Comparison of ENCODE assay signal across 18 mouse cellular contexts in genomic region chr11:76735753-76736324, GRCm38 (mm10). TPM values are rescaled to one million over a fixed set of nuclear protein-coding genes. Genes with fewer than 3 reads are reported as not detected.
A peak's percentile ranks its signal among the peaks of the same experiment; 100 is the strongest.
DNase-seq lines count a peak whose midpoint lies in the region; ATAC-seq and TF ChIP-seq lines count a peak whose summit lies in the region.
"Had no signal": no experiment of that assay in that cellular context is flagged by ENCODE, and none has a peak within 500 bp of the region (broad histone marks: within the 10 kb centered on the region; RNA-seq: fewer than 3 reads in every experiment).

No protein-coding gene starts in this region.

- no peaks in the 10 kb centered on the region for H3K27me3 ChIP-seq in kidney, adult 2 months (replicated peaks; ENCODE audit: control insufficient read depth, insufficient read depth, low read length)
- H3K27me3 ChIP-seq: embryonic facial prominence, embryonic 12.5 days; hindbrain, embryonic 15.5 days; midbrain, embryonic 12.5 days; neural tube, embryonic 12.5 days had no signal

- WGBS in kidney, adult 2 months = 60% methylated on average over 4 of the region's 4 CpGs

- DNase-seq in gastrocnemius, adult 2 months = no peak
- no peak for DNase-seq in gastrocnemius, postnatal 4 days (ENCODE audit: low spot score in 2 of 2)
- peak; percentile 30 for DNase-seq in kidney, adult 2 months
- DNase-seq in kidney, postnatal 10 days = no peak
- DNase-seq in frontal cortex, postnatal 10 days (ENCODE audit: low spot score in 2 of 2) = no peak
- DNase-seq in layer of hippocampus, postnatal 25 days (ENCODE audit: extremely low spot score in 1 of 2, low spot score in 1 of 2) = no peak
- DNase-seq: cerebellum, postnatal 14 days; layer of hippocampus, adult 9-11 months; retina, postnatal 1 day had no signal

- peak; percentile 19 for ATAC-seq in CD4-positive, CD25-positive, alpha-beta regulatory T cell, adult 4 months
- peak; percentile 26 for ATAC-seq in inflammation-experienced regulatory T-cells, adult 6 months

- no peak for TF ChIP-seq POLR2A in kidney, adult 2 months (IDR thresholded peaks at IDR 0.05; ENCODE audit: low read depth, low read length)

- peak overlapping the region; percentile 56 for H3K27ac ChIP-seq in gastrocnemius, adult 2 months
- peak overlapping the region; percentile 60 for H3K27ac ChIP-seq in kidney, adult 2 months (ENCODE audit: insufficient read depth, low read depth, low read length)
- H3K27ac ChIP-seq: embryonic facial prominence, embryonic 12.5 days; hindbrain, embryonic 15.5 days; kidney, postnatal 0 days; midbrain, embryonic 12.5 days; neural tube, embryonic 12.5 days had no signal

- H3K36me3 ChIP-seq in kidney, adult 2 months (ENCODE audit: control insufficient read depth, insufficient read depth, low read length) = peaks cover 4% of the 10 kb centered on the region

- H3K4me3 ChIP-seq in gastrocnemius, adult 2 months = peak overlapping the region; percentile 37
- H3K4me3 ChIP-seq in kidney, adult 2 months (ENCODE audit: insufficient read depth, low read depth, low read length) = no peak overlapping the region
- H3K4me3 ChIP-seq: embryonic facial prominence, embryonic 12.5 days; hindbrain, embryonic 15.5 days; midbrain, embryonic 12.5 days; neural tube, embryonic 12.5 days had no signal

- intact Hi-C loops in gastrocnemius, adult 2 months (cut with DNase I) = no loop called here

- no peaks in the 10 kb centered on the region for H3K4me1 ChIP-seq in kidney, adult 2 months (ENCODE audit: control insufficient read depth, insufficient read depth, low read length)
- H3K4me1 ChIP-seq: embryonic facial prominence, embryonic 12.5 days; midbrain, embryonic 12.5 days had no signal

- no peak for TF ChIP-seq CTCF in gastrocnemius, adult 2 months (IDR thresholded peaks at IDR 0.05)
- no peak for TF ChIP-seq CTCF in kidney, adult 2 months (conservative IDR thresholded peaks at IDR 0.05; ENCODE audit: insufficient read depth, insufficient read length, low read depth, low read length)

RNA-seq across cellular contexts. Expression of gene Gosr1, which starts 27.5 kb away (rescaled TPM):
- total RNA-seq in gastrocnemius, adult 2 months (2021) = 10 to 100 TPM; 19.8 to 26.1 TPM
- 10 to 100 TPM; 26.4 to 33.2 TPM for total RNA-seq in gastrocnemius, postnatal 4 days (2021)
- polyA plus RNA-seq in kidney, adult 2 months (2012; rRNA removed) = 22.8 and 24.3 TPM in 2 replicates
- polyA plus RNA-seq in CD4-positive, CD25-positive, alpha-beta regulatory T cell, adult 4 months (2017; shearing (Covaris generic)) = 10 to 100 TPM; 49.2 to 62.6 TPM
- polyA plus RNA-seq in inflammation-experienced regulatory T-cells, adult 6 months (2017; shearing (Covaris generic)) = 10 to 100 TPM; 41.5 to 52.6 (median 52.3) TPM
- 10 to 100 TPM; 50.1 to 58.1 TPM for total RNA-seq in layer of hippocampus, postnatal 25 days (2021)

RNA-seq across cellular contexts. Expression of gene Trarg1, which starts 56.2 kb away (rescaled TPM):
- total RNA-seq in gastrocnemius, adult 2 months (2021) = under 1 TPM; 0.77 to 0.84 TPM
- total RNA-seq in gastrocnemius, postnatal 4 days (2021) = 1 to 10 TPM; 3.3 to 8.7 TPM
- 2.8 and 2.9 TPM in 2 replicates for polyA plus RNA-seq in kidney, adult 2 months (2012; rRNA removed)
- polyA plus RNA-seq in CD4-positive, CD25-positive, alpha-beta regulatory T cell, adult 4 months (2017; shearing (Covaris generic)) = not detected
- under 1 TPM in 1 of 3 experiments, not detected in 2; 0.66 TPM for polyA plus RNA-seq in inflammation-experienced regulatory T-cells, adult 6 months (2017; shearing (Covaris generic))
- total RNA-seq in layer of hippocampus, postnatal 25 days (2021) = under 1 TPM; 0.38 to 0.42 TPM
- polyA plus RNA-seq: forebrain, embryonic 11.5 days; liver, embryonic 16.5 days; midbrain, embryonic 12.5 days had no signal
